Mouse (Mus musculus): ENCODE results near the gene Osbpl11.
A peak's percentile ranks its signal among the peaks of the same experiment; 100 is the strongest.
"Not testable (repeated sequence)": the region's sequence is repeated elsewhere in the genome, so short reads cannot be mapped to it uniquely, and the experiment has no call there.

Osbpl11 gene

DNA sequence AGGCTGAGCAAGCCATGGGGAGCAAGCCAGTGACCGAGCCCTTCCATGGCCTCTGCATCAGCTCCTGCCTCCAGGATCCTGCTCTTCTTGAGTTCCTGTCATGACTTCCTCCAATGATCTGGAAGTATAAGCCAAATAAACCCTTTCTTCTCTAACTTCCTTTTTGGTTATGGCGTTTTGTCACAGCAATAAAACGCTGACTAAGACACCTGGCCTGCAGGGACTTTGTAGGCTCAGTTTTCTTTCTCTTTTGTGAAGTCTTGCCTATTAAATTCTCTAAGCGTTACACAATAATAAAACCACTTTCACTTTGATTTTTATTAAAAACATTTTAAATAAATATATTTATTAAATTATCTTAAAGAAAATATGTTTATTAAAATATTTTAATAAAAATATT is 7.1 kb upstream of the Osbpl11 start:
- DNase-seq (ENCODE audit: low spot score in 2 of 2): no peak

DNA sequence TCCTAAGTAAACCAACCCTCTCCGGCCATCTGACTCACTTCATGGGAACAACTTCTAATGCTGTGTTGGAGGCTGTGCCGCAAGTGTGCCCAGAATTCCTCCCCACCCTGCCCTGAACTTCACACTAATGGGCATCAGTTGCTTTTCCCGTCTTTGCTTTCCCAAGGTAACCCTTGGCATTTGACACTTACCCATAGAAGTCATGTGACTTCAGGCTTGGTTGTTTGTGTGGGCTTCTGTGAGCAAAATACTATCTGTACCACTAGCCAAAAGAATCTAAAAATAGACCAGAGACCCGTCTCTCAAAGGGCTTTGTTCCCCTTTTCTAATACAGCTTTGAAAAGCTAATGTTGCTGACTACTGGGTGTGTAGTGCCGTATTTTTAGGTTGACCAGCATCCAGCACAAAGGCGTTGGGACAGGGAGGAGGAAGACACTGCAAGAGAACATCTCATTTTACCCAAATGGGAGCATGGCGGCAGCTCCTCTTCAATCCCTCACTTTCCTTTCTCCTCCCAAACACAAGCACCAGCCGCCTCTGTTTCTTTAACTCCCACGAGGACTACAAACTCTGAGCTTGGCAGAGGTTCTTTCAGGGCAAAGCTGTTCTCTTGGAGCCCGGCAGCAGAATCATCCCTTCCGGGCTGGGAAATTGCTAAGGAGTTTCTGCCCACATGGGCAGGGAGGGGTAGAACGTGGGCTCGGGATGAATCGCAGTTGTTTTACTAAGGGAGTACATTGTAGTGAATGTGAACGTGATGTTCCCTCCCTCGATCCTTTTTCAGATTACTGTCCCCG is 6.4 kb upstream of the Osbpl11 start:
- DNase-seq (ENCODE audit: low spot score in 2 of 2): peak; percentile 35 to 50

DNA sequence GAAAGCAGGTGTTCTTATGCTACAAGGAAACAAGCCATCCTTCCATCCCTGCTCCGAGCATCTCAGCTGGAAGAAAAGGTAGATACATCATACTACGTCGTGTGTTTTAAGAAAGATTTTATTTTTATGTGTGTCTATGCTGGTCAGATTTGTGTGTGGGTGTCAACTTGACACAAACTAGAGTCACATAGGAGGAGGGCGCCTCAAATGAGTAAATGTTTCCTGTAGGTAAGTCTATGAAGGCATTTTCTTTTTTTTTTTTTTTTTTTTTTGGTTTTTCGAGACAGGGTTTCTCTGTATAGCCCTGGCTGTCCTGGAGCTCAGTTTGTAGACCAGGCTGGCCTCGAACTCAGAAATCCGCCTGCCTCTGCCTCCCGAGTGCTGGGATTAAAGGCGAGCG is 5.6 kb upstream of the Osbpl11 start:
- DNase-seq (ENCODE audit: low spot score in 2 of 2): not testable (repeated sequence)

DNA sequence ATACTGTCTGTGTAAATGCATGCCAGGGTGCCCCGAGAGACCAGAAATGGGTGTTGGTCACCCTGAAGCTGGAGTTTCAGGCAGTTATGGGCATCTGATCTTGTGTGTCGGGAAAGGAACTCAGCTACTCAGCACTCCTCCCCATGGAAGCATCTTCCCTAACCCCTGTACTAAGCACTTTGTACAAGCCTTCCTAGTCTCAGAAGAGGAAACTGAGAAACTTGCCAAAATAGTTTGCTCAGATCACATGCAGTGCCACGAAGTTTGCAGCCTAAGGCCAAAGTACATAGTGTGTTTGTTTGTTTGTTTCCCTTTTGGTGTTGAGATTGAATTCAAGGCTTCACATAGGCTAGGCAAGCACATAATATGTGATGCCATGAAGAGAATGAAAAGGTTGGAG is 5.0 kb upstream of the Osbpl11 start:
- no peak for DNase-seq (ENCODE audit: low spot score in 2 of 2)

DNA sequence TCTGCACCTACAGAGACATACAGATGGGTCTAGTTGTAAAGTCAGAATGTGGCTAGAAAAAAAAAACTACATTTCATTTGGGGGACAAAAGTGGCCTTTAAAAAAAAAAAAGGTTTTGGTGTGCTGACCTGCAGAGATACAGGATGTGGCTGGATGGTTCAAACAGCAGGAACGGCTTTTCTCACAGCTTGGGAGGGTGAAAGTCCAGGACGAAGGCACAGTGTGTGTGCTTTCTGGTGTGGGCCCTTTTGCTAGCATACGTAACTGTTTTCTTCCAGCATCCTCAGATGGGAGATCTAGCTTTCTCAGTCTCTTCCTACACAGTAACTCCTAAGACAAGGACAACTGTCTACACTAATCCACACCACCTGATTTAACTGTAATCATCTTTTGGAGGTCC is 4.1 kb upstream of the Osbpl11 start:
- no peak for DNase-seq (ENCODE audit: low spot score in 2 of 2)

DNA sequence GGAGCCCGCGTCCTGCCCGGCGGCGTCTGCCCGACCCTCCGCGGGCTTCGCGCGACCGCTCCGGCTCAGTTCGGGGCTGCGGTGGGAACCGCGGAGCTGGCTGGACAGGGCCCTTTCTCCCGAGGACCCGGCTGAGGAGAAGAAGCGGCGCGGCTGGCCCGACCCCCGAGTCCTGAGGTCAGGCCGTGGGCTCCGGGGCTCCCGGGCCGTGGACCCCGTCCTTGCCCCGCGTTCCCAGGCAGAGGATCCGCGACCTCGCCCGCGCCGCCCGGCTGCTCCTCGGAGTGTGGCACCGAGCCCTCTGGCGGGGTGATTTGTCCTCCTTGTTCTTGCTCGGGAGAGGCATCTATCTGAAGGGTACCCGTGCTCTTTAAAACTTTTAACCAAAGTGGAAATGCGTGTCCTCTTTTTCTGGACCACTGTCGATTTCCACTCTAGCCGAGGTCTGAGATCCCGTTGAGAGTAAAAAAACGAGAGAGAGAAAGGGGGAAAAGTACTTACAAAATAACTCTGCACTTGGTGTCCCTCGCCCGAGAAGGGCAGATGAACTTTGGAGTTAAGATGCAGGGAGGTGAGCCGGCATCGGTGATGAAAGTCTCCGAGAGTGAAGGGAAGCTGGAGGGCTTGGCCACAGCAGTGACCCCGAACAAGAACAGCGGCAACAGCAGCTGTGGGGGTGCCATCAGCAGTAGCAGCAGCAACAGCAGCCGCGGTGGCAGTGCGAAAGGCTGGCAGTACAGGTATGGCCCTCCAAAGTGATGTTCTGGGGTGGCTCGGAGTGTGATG is 583 bp downstream of the Osbpl11 start:
- DNase-seq (ENCODE audit: low spot score in 2 of 2): peak; percentile 40 to 54

DNA sequence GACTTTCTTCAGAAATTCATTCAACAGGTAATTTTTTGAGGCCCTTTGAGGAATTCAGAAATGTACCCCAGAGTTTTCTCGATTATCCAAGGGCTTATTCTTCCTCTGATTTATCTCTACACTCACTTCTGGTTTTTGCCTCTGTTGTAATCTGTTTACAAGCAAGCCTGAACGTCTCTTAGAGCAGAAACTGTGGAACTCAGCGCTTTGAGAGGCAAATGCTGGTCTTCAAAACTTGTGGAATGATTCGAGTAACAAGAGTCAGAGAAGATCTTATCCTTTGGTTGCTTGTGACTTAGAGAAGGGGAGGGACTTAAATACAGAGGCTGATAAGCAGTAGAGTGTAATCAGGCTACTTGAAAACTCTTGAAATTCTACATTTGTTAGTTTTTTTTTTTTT is 1.3 kb downstream of the Osbpl11 start:
- DNase-seq (ENCODE audit: low spot score in 2 of 2): no peak

DNA sequence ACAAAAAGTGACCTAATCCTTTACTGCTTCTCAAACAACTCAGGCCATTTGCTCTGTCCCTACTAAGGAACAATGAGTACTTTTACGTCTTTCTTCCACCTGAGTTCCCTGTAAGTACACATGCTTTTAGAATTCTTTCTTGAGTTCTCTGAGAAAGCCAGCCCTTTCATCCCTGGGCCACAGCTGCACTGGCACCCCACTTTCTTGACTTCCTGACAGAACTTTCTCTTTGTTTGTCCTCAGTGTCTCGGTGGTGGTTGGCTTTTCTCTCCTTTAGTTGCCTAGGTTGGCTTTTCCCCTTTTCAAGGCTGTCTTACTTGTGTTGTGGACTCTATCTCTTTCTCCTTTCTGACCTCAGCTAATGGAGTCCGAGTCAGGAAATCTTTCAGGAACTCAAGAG is 3.2 kb downstream of the Osbpl11 start:
- DNase-seq (ENCODE audit: low spot score in 2 of 2): no peak

DNA sequence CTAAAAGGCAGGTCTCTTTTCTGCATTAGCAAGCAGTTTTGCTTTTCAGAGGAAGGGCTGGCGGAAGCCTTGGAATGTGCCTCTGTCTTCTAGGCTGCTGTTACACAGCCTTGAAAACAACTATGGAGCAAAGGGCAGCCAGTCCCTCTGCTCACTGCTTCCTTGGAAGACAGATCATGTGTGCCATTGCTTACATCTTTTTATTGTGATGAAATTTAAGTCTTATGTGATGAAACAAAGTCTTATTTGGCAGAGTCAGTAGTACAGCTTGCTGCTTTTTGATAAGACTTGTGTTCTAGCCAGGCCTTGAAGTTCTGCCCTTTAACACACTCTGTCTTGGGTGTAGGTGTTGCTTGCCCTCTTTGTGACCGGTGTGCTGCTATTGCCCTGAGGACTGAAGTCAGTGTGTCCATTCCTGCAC is 6.8 kb downstream of the Osbpl11 start:
- no peak for DNase-seq (ENCODE audit: low spot score in 2 of 2)

DNA sequence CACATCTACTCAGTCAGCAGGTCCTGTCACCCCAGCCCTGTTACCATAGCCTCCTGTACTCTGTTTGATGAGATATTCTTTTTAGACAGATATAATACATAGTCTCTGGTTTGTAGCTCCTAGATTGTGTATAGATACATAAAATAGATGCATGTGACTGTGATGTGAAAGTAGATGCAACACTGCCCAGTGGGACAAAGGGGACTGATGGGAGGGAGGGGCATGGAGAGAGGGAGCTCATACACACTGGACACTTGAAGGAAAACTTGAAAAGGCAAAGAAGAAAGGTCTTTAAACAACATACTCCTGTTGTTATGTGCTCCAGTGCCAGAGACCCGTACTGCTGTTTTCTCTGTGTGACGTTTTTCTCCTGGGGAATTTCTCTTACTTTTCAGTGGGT is 7.4 kb downstream of the Osbpl11 start:
- DNase-seq (ENCODE audit: low spot score in 2 of 2): no peak

DNA sequence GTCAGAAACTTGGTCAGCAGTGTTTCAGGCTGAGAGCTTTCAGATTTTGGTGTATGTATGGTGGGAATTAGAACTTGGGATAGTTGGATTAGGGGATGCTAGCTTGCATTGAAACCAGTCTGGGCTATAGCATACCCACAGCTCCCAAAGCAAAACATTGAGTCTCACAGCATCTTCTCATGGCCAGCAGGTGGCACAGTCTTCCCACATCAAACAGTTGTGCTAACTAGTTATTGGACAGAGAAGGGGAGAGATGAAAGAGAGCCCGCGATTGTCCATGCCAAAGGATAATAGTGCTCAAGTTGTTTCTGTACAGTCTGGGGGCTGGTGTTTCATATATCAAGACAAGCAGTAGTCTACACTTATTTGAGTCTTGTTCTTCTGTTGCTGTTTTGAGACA is 8.8 kb downstream of the Osbpl11 start:
- DNase-seq (ENCODE audit: low spot score in 2 of 2): peak; percentile 30 to 35

DNA sequence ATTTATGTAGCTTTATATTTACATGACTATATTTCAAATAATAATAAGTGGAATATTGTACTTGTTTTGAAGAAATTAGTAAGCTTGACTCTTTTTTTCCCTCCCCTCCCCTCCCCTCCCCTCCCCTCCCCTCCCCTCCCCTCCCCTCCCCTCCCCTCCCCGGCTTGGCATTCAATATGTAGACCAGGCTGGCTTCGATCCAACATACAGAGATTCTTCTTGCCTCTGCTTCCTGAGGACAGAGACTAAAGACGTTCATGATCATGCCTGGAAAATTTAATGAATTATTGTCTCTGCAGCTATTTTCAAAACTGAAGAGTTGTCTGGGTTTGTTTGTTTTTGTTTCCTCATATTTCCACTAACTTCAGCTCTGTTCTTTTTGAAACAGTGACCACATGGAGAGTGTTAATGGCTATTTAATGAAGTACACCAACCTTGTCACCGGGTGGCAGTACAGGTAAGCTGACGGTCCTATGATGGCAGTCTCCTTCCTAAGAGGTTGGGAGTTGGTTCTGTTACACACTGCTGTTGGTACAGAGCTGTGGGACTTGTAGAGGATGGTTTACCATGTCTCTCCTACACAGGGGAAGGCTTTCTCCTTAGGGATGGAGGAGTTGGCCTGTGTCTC is 10.9 kb downstream of the Osbpl11 start:
- DNase-seq (ENCODE audit: low spot score in 2 of 2): no peak

DNA sequence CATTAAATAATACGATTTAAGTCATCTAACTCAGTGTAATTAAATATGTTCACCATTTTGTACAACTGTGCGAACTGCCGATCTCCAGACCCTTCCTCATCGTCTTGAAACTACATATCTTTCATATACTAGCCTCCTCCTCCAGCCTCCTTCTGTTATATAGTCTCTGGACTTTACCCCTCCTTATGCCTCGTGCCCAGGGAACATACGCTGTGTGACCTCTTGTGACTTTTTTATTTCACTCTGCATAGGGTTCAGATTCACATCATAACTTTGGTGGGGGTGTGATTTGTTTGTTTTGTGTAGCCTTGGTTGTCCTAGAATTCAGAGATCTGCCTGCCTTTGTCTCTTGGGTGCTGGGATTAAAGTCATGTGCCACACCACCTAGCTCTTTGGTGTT is 11.7 kb downstream of the Osbpl11 start:
- DNase-seq (ENCODE audit: low spot score in 2 of 2): no peak

DNA sequence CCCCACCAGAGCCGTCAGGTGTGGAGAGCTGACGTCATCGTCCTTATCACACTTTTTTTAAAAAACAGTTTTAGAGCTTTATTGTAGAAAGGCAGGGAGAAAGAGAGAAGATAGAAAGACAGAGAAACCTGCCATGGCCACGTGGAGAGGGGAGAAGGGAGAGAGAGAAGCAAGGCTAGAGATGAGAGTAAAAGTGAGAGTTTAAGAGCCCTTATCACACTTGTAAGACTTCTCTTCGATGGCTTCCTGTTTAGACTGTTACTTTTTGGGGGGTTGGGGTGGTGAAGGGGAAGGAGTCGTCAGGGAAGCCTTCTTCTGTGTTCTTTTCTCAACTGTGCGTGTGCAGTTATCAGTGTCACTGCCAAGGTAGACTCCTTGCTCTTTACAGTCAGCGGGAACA is 15.7 kb downstream of the Osbpl11 start:
- no peak for DNase-seq (ENCODE audit: low spot score in 2 of 2)

DNA sequence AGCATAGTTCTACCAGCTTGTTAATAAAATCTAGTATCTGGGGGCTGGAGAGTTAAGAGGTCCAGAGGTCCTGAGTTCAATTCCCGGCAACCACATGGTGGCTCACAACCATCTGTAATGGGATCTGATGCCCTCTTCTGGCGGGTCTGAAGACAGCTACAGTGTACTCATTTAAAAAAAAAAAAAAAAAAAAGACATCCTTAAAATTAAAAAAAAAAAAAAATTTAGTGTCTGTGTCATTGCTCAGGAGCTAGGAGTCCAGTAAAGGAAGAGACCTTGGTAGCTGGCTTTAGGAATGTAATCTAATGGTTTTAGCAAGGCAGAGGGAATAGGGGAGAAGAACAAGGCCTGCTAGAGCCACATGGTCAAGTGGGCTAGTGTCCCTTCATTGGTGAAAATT is 25.9 kb downstream of the Osbpl11 start:
- no peak for DNase-seq (ENCODE audit: low spot score in 2 of 2)

DNA sequence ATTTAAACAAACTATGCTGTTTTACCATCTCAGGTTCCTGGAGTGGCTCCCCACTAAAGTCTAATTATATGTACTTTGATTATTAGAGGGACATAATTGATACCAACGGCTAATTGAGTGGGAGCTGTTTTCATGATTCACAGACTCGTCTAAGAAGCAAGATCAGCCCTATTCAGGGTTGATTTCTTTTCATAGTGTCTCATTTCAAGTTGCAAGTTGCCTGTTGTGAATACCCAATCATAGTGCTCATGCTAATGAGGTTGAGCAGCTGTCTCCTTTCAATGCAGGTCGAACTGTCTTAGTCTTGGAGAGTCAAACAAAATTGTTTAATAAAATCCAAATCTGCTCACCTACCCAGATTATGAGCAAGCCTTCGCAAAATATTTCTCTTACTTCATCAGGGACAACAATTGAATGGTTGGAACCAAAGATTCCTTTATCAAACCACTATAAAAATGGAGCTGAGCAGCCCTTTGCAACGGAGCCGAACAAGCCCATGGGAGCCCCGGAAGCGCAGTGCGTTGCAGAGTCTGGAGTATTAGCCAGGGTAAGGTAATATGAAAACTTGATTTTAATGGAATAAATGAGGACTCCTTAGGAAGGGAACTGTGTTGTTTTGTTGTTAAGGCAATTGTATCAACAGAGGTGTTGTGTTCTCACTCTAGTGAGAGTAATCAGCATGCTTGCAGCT is 31.6 kb downstream of the Osbpl11 start:
- DNase-seq (ENCODE audit: low spot score in 2 of 2): no peak

DNA sequence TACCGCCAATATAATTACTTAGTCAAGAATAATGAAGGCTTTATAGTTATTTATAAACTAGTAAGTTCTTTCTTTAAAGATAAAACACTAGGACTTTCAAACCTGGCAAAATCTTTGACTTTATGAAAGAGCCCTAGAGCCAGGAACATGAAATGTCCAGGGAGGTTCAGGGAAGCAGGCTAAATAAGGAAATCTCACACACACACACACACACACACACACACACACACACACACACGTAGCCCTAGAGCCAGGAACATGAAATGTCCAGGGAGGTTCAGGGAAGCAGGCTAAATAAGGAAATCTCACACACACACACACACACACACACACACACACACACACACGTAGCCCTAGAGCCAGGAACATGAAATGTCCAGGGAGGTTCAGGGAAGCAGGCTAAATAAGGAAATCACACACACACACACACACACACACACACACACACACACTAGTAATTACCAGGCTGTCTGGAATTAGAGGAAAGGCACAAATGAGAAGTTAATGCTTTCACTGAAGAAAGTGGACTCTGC is 32.7 kb downstream of the Osbpl11 start:
- not testable (repeated sequence) for DNase-seq (ENCODE audit: low spot score in 2 of 2)

DNA sequence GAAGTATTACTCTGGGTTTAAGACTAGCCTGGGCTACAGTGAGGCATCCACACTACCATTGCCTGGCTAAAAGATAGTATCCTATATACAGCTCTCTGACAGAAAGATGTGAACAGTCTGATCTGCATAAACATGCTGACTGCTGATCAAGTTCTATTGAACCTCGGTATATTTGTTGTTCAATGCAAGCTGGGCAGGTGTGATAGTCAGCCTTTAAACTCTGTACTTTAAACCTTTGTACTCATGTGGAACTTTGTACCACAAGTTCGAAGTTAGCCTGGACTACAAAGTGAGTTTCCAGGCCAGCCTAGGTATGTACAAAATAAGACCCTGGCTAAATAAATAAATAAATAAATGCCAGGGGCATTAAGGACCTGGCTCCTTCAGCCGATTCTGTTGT is 37.6 kb downstream of the Osbpl11 start:
- no peak for DNase-seq (ENCODE audit: low spot score in 2 of 2)

DNA sequence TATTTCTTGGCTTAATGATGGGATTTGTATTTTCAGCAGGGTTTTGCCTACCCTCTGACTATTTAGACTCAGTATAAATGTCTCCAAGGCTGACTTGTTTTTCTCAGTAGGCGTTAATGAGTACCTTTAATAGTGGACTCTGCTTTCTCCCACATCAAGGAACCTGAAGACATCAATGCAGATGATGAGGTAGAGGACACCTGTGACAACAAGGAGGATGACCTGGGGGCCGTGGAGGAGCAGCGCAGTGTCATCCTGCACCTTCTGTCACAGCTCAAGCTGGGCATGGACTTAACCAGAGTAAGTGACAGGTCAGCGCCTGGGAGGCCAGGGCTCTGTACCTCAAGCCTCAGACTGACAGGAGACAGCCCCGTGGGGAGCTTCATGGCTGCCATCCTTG is 39.5 kb downstream of the Osbpl11 start:
- DNase-seq (ENCODE audit: low spot score in 2 of 2): no peak

DNA sequence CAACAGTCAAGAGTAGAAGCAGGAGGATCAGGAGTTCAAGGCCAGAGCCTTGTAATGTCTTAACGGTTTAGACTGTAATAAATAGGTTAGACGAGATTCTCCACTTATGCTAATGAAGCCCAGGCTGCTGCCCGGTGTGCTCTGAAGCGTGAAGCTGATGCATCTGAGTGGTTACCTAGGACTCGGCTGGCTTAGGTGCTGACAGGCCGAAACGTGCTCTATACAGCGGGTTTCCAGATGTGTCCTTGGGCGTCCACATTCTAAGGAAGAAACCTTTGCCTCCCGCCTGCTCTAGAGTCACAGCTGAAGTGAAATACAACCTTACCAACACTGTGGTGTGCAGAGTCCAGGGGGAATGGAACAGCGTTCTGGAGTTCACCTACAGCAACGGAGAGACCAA is 49.3 kb downstream of the Osbpl11 start:
- DNase-seq (ENCODE audit: low spot score in 2 of 2): no peak

DNA sequence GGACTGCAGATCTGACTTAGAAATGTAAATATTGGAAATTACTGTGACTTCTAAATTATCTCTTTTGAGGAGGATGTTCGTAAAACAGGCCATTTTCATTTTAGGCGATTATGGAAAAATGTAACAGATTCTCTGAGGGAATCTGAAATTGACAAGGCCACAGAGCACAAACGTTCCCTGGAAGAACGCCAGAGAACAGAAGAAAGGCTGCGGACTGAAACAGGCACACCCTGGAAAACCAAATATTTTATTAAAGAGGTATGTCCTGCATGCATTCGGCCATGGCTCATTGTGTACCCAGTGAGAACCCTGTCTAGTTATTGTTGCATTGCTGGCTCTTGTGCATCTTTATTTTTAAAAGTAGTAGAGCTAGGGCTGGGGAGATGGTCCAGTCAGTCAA is 51.3 kb downstream of the Osbpl11 start:
- no peak for DNase-seq (ENCODE audit: low spot score in 2 of 2)

DNA sequence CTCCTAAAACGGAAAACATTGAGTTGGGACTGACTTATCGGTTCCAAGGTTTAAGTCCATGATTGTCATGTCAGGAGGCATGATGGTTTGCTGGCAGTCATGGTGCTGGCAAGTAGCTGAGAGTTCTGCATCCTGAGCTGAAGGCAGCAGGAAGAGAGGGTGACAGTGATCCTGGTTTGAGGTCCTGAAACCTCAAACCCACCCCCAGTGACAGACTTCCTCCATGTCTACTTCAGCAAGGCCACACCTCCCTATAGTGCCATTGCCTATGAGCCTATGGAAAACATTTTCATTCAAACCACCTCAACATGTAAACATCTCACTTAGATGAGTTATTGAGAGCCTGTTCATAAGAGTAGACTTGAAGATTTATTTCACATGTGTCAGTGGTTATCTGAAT is 54.4 kb downstream of the Osbpl11 start:
- no peak for DNase-seq (ENCODE audit: low spot score in 2 of 2)
